Mouse (Mus musculus): Measurements from ENCODE around the gene Mkrn2os. TPM values are rescaled to one million over a fixed set of nuclear protein-coding genes. Genes with fewer than 3 reads are reported as not detected.

The Mkrn2os gene
- total and polyA plus RNA-seq, 2 experiments from 2014 or later: 0.39 TPM; not detected in 1

DNA sequence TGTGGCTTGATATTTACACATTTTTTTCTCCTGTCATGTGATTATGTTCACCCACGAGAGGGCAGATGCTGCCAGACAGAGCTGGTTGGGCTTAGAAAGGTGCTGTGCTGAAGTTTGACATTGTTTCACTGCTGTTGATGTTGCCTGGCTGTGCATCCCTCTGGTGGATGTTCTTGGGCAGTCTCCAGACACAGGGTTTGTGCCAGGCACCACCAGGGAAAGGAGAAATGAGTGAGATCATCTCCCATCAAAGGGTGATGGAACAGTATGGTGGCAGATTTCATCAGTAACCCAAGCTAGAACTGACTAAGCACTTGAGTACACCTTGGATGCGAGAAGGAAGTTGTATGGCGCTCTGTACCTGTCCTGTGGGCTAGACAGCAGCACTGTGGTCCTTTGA lies 23.6 kb upstream of the Mkrn2os start:
- ATAC-seq (no peak), DNase-seq (ENCODE audit: low spot score) (no peak)
- H3K4me2 ChIP-seq (ENCODE audit: low read depth, low read length): no peak overlapping the region
- no peaks in the 10 kb centered on the region for H3K27me3 ChIP-seq (ENCODE audit: insufficient read depth, low read length)
- H3K9me3 ChIP-seq (ENCODE audit: low read length): no peaks in the 10 kb centered on the region
- no peak overlapping the region for H3K9ac ChIP-seq (replicated peaks; ENCODE audit: low read length)
- H3K27ac ChIP-seq: no peak overlapping the region
- 83% methylated on average over 3 of the region's 3 CpGs for WGBS
- no peak overlapping the region for H3K4me3 ChIP-seq (ENCODE audit: low read length)
- TF ChIP-seq CTCF (IDR thresholded peaks at IDR 0.05; ENCODE audit: low read depth): 0 out of 2 replicates have a peak, but pooled peaks have one; percentile 8
- H3K4me1 ChIP-seq (ENCODE audit: insufficient read depth, low read length): no peaks in the 10 kb centered on the region
- H3K36me3 ChIP-seq (ENCODE audit: insufficient read depth, low read length): peaks cover 86% of the 10 kb centered on the region

DNA sequence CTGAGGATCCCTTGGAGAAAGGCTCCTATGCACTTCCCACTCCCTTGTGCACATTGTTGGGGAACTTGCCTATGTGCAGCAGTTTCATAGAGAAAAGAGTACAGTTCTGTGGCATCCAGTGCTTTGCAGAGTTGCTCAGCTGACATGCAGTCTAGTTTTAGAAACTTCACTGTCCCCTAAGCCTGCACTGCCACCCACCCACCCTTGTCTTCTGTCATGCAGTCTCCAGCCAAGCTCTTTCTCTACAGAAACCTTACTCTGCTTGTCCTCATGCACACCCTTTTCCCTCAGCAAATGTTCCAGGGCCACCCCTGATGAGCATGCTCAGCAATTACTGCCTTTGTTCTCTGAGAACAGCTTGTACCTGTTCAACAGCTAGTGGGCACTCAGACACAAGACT lies 21.4 kb upstream of the Mkrn2os start:
- ATAC-seq: no peak
- H3K4me3 ChIP-seq (ENCODE audit: low read length): no peak overlapping the region
- H3K36me3 ChIP-seq (ENCODE audit: insufficient read depth, low read length): peaks cover 79% of the 10 kb centered on the region

DNA sequence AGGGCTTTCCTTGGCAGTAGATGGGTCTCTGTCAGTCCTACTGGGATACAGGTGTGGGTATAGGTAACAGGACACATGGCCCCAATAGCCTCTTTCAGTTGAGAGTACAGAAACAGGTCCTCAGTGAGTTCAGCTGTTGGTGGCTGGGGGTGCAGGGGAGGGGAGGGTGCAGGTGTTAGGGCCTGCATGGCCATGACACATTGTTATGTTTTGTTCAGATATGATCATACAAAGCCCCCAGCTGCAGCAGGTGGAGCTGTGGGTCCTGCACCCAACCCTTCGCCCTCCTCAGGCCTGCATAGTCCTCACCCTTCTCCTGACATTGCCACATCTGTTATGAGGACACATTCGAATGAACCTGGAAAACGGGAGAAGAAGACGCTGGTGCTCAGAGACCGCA lies 17.9 kb upstream of the Mkrn2os start:
- Histone ChIP-seq H3K4me1 (ENCODE audit: insufficient read depth, low read length) (no peaks in the 10 kb centered on the region), H3K36me3 (ENCODE audit: insufficient read depth, low read length) (peaks cover 51% of the 10 kb centered on the region), H3K4me2 (ENCODE audit: low read depth, low read length) (no peak overlapping the region), H3K9me3 (ENCODE audit: low read length) (no peaks in the 10 kb centered on the region), H3K27ac (no peak overlapping the region), H3K9ac (replicated peaks; ENCODE audit: low read length) (no peak overlapping the region), H3K4me3 (ENCODE audit: low read length) (no peak overlapping the region), H3K27me3 (ENCODE audit: insufficient read depth, low read length) (no peaks in the 10 kb centered on the region)
- ATAC-seq: no peak
- WGBS: 95% methylated on average over 5 of the region's 5 CpGs
- no peak for TF ChIP-seq CTCF (IDR thresholded peaks at IDR 0.05; ENCODE audit: low read depth)
- DNase-seq (ENCODE audit: low spot score): no peak

More for the DNA sequence above, 21.4 kb upstream of the Mkrn2os start:
- Histone ChIP-seq H3K4me1 (ENCODE audit: insufficient read depth, low read length) (no peaks in the 10 kb centered on the region), H3K9me3 (ENCODE audit: low read length) (no peaks in the 10 kb centered on the region), H3K27me3 (ENCODE audit: insufficient read depth, low read length) (no peaks in the 10 kb centered on the region), H3K27ac (no peak overlapping the region), H3K4me2 (ENCODE audit: low read depth, low read length) (no peak overlapping the region), H3K9ac (replicated peaks; ENCODE audit: low read length) (no peak overlapping the region)
- TF ChIP-seq CTCF (IDR thresholded peaks at IDR 0.05; ENCODE audit: low read depth): no peak
- DNase-seq (ENCODE audit: low spot score): no peak

DNA sequence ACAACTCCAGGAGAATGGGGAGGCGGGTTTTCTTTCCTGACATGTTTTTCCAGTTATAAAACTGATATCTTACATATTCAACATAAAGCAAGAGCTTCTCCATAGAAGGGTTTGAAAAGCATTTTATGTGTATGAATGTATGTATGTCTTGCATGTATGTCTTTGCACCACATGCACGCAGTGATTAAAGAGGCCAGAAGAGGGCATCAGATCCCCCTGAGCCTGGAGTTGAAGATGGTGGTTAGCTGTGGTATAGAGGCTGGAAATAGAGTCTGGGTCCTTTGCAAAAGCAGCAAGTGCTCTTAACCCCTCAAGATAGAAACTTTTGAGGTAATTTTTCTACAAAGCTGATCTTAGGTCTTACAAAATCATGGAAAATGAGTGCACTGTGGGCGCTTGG lies 16.7 kb upstream of the Mkrn2os start:
- DNase-seq (ENCODE audit: low spot score) (peak; percentile 53), ATAC-seq (no peak)
- no peak overlapping the region for H3K4me3 ChIP-seq (ENCODE audit: low read length)
- H3K27me3 ChIP-seq (ENCODE audit: insufficient read depth, low read length): no peaks in the 10 kb centered on the region
- no peak overlapping the region for H3K27ac ChIP-seq
- H3K4me1 ChIP-seq (ENCODE audit: insufficient read depth, low read length): no peaks in the 10 kb centered on the region
- H3K4me2 ChIP-seq (ENCODE audit: low read depth, low read length): no peak overlapping the region
- H3K36me3 ChIP-seq (ENCODE audit: insufficient read depth, low read length): peaks cover 42% of the 10 kb centered on the region
- no peaks in the 10 kb centered on the region for H3K9me3 ChIP-seq (ENCODE audit: low read length)
- 66% methylated on average over 3 of the region's 3 CpGs for WGBS
- no peak overlapping the region for H3K9ac ChIP-seq (replicated peaks; ENCODE audit: low read length)
- TF ChIP-seq CTCF (IDR thresholded peaks at IDR 0.05; ENCODE audit: low read depth): peak; percentile 66

DNA sequence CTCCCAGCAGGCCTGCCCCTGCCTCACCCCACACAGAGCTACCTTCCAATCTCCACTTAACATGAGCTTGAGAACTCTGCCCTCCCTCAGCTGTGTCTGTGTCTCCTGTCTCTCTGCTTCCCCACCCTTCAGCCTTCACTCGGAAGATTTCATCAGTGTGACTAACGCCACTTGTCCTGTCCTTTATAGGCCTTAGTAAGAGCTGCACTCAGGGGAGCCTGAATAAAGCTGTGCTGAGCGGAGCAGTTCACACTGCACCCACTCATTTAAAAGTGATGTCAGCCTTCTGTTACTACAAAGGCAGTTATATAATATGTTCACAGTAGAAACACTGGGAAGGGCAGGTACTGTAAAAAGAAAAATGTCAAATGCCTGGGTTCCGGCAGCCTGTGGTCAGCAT lies 15.1 kb upstream of the Mkrn2os start:
- peaks cover 27% of the 10 kb centered on the region for H3K36me3 ChIP-seq (ENCODE audit: insufficient read depth, low read length)
- H3K27ac ChIP-seq: no peak overlapping the region
- H3K4me3 ChIP-seq (ENCODE audit: low read length): no peak overlapping the region
- H3K4me1 ChIP-seq (ENCODE audit: insufficient read depth, low read length): peaks cover 9% of the 10 kb centered on the region; the same call in 1 of the 2 replicates
- H3K9ac ChIP-seq (replicated peaks; ENCODE audit: low read length): no peak overlapping the region
- no peak for TF ChIP-seq CTCF (IDR thresholded peaks at IDR 0.05; ENCODE audit: low read depth)
- H3K27me3 ChIP-seq (ENCODE audit: insufficient read depth, low read length): no peaks in the 10 kb centered on the region
- no peak for DNase-seq (ENCODE audit: low spot score)
- no peak for ATAC-seq
- WGBS: 56% methylated on average over 4 of the region's 4 CpGs
- H3K9me3 ChIP-seq (ENCODE audit: low read length): no peaks in the 10 kb centered on the region
- no peak overlapping the region for H3K4me2 ChIP-seq (ENCODE audit: low read depth, low read length)

DNA sequence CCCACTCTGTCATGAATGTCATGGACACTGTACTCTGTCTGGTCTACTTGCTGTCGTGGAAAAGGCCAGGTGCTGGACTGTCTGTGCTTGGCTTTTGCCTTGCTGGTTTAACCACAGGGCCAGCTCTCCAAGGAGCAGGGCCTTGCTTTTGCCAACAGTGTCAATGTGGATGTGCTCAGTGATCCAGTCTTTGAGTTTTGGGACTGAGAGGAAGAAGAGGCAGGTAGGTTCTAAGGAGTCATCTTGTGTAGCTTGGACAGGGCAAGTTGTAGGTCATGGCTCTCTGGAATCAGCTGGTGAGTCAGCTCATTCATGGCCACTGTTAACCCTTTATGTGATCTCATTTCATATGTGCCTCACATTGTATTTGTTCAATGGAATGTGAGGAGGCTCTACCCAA lies 14.1 kb upstream of the Mkrn2os start:
- ATAC-seq: no peak
- H3K4me1 ChIP-seq (ENCODE audit: insufficient read depth, low read length): peaks cover 10% of the 10 kb centered on the region; the same call in 1 of the 2 replicates
- H3K9ac ChIP-seq (replicated peaks; ENCODE audit: low read length): no peak overlapping the region
- DNase-seq (ENCODE audit: low spot score): no peak
- no peak for TF ChIP-seq CTCF (IDR thresholded peaks at IDR 0.05; ENCODE audit: low read depth)
- WGBS: 71% methylated on average over 1 of the region's 1 CpGs
- no peak overlapping the region for H3K4me2 ChIP-seq (ENCODE audit: low read depth, low read length)
- H3K27me3 ChIP-seq (ENCODE audit: insufficient read depth, low read length): no peaks in the 10 kb centered on the region
- H3K36me3 ChIP-seq (ENCODE audit: insufficient read depth, low read length): peaks cover 18% of the 10 kb centered on the region
- no peak overlapping the region for H3K4me3 ChIP-seq (ENCODE audit: low read length)
- no peak overlapping the region for H3K27ac ChIP-seq
- H3K9me3 ChIP-seq (ENCODE audit: low read length): no peaks in the 10 kb centered on the region

DNA sequence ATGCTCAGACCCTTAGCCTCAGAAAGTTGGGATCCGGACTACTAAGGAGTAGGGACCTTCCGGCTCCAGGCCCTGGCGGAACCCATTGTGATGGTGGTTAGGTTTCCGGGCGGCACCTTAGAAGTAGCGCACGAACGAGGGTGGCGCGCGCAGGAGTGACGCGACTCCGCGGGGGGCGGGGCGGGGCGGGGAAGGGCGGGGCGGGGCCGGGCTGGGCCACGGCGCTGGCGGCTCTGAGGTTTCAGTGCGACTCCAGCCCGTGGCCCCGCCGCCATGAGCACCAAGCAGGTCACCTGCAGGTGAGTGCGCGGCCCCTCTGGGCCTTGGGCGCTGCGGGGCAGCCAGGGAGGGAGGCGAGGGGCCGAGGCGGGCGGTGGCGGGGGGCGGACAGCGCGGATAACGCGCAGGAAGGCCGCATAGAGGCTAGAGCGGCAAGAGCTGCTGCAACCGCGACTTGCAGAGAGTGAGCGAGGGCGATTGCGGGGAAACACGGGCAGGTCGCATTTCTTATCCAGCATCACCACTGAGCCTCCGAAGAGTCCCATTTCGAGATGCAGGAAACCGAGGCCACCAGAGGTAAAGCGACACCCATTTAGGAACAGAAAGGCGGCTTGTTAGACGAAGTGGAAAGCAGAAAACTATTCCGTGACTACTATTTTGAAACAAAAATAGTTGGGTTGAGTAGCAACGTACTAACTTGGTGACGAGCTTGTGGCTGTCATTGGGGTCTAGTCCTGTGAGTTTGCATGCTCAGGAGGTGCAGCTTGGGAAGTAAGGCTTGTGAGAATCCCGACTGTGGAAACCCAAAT lies 9.5 kb upstream of the Mkrn2os start, which contains the start of gene Mkrn2:
Mkrn2 (plus strand) TSS at position 188 of the 809 bp plus-strand sequence.
- Histone ChIP-seq H3K9me3 (ENCODE audit: low read length) (no peaks in the 10 kb centered on the region), H3K4me3 (ENCODE audit: low read length) (peak within 1 kb of the TSS; percentile 88), H3K4me2 (ENCODE audit: low read depth, low read length) (peak within 1 kb of the TSS; percentile 69), H3K4me1 (ENCODE audit: insufficient read depth, low read length) (peaks cover 10% of the 10 kb centered on the region; the same call in 1 of the 2 replicates), H3K9ac (replicated peaks; ENCODE audit: low read length) (peak within 1 kb of the TSS; percentile 77), H3K27me3 (ENCODE audit: insufficient read depth, low read length) (no peaks in the 10 kb centered on the region), H3K36me3 (ENCODE audit: insufficient read depth, low read length) (no peaks in the 10 kb centered on the region), H3K27ac (peak within 1 kb of the TSS; percentile 90)
- WGBS: under 1% methylated on average over 58 of the region's 61 CpGs
- ATAC-seq: peak; percentile 95
- no peak for TF ChIP-seq CTCF (IDR thresholded peaks at IDR 0.05; ENCODE audit: low read depth)
- DNase-seq (ENCODE audit: low spot score): peak; percentile 93

Data from hindbrain, postnatal 0 days (tissue).